Mouse (Mus musculus) right cerebral cortex, postnatal 14 days (tissue): ENCODE measurements around the gene Mindy4b-ps.

Experiments
- DNase-seq: peaks from one replicate; pipeline ENCODE4 v3.0.0; 2022

The Mindy4b-ps gene

DNA sequence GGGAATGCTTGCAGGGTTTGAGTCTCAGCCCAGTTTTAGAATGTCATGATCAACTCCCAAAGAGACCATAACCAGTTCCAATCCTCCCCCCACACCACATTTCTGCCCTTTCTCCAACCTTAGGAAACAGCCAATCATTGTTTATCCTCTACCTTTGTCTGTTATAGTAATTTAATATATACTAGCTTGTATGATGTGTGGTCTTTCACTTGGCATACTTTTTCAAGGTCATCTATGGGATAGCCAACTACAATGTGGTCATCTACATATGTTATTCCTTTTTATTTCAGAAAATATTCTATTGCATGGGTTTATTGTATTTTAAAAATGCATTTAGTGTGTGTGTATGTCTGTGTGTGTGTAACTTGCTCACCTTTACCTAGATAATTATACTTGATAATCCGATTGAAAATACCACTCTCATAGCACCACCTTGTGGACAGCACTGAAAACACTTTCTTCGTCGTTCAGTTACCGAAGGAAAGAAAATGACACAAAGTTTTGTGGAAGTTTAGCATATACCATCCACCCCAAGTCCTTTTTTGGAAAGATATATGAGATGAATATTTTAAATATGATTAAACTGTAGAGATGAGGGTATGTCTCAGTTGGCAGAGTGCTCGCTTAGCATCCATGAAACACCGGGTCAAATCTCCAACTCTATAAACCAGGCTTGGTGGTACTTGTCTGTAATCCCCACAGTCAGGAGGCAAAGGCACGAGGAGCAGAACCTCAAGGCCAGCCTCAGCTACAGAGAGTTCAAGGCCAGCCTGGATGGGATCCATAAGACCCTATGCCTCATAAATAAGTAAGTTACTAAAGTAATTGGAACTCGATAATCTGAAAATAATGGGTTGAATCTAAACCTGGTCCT is 37.7 kb downstream of the Mindy4b-ps start:
- peak; percentile 20 for DNase-seq

DNA sequence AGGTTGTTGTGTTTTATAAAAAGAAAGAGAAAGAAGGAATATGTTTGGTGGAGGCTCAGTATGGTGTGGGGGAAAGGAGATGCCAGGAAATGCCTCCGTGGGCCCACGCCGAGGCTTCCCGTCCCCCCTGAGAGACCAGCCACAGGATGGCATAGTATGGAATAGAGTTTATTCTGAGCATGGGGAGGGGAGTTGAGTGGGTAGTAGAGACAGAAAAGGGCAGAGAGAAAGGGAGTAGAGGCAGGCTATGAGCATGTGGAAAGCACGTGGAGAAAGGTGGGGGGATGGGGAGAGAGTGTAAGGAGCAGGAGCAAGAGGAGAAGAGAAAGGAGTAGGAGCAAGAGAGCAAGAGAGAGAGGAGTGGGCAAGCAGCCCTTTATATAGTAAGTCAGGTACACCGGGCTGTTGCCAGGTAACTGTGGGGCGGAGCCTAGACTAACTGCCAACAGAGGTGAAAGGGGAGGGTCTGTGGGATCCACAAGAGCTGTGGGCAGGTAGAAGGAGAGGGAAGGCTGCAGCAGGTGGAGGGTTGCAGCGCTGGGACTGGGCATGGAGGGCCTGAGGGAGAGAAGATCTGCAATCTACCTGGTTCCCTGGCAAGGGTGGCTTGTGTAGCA is 38.4 kb downstream of the Mindy4b-ps start:
- no peak for DNase-seq

DNA sequence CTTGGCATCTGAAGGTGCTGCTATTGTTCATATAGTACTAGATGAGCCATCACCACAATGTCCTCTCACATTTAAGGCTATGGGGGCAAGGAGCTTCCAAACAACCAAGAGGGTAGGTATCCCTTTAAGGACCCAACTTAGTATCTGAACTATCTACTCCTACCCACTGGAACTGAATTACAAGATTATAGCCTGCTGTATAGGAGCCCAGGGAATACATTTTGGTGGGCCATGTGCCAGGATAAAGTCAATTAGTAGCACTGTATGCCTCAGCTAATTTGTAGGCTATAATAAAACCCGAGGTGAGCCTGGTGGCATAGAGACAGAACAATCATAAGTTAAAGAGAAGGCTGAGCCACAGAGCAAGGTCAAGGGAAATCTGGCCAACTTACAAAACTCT is 65.7 kb downstream of the Mindy4b-ps start:
- no peak for DNase-seq

DNA sequence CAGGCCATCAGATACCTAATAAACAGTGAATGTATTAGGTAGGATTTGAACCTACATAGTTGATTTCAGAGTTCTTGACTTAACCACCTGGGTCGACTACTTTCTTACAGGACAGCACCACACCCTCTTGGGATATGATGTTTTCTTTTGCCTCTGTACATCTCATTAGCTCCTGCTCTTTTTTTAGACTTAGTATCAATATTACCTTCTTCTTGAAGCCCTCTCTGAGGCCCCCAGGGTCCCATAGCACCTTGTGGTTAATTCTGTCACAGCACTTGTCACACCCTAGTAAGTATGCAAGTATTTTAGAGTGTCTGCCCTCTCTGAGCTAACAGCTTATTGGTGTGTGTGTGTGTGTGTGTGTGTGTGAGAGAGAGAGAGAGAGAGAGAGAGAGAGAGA is 66.3 kb downstream of the Mindy4b-ps start:
- no peak for DNase-seq

DNA sequence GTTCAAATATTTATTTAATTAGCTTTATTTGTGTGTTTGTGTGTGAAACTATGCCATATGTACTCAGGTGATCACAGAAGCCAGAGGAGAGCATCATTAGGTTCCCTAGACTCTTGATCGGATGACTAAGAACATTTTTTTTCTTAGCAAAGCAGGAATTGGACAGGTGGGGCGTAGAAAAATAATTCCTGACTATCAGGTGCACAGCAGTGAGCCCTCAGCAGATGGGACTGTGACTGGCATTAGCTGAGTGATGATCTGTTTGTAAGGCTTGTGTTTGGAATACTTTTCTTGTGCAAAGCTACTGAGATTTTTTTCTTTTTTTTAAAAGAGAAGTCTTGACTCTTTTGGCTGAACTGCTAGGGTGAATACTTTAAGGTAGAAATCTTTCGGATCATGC is 67.8 kb downstream of the Mindy4b-ps start:
- no peak for DNase-seq

DNA sequence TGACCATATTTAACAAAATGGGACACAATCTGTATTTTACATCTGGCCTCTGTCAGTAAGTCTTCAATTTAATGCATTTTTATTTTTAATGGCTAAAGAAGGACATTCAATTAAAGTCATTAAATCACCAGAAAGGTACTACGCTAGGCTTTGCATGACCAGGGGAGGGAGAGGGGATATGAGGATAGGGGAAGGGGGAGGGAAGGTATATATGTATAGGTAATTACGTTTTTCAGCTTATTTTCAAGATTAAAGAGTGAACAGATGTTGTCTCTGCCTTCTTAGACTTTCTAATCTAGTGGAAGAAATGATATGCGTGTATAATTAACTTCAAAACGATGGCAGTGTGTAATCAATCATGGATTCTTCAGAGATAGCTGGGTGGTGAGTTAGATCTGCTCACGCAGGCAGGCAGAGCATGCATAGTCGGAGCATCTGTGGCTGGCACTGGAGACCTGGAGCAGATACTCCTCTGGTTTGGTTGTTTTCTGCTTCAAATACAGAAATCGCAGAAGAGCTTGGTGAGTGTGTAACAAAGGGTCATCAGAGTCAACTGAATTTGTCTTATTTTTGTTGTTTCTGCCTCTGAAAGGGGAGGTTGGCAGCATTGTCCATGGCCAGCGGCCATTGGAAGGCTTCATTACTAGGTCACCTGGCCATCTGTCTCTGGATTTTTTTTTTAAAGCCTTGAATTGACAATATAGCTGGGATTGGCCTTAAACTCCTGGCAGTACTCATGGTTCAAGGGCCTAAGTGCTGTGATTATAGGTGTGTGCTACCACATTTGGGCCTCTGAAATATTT is 70.1 kb downstream of the Mindy4b-ps start:
- DNase-seq, result no peak

DNA sequence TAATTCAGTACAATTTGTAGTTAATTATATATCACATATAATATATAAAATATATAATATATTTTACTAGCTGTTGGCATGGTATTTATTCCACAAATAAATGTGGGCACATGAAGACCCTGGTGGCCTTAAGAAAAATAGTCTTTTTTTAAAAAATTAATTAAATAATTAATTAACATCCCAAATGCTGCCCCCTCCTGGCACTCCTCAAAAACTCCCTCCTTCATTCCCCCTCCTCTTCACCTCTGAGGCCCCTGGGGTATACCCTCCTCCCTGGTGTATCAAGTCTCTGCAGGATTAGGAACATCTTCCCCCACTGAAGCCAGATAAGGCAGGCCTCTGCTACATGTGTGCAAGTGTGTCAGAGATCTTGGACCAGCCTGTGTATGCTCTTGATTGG is 73.4 kb downstream of the Mindy4b-ps start:
- DNase-seq, result no peak

DNA sequence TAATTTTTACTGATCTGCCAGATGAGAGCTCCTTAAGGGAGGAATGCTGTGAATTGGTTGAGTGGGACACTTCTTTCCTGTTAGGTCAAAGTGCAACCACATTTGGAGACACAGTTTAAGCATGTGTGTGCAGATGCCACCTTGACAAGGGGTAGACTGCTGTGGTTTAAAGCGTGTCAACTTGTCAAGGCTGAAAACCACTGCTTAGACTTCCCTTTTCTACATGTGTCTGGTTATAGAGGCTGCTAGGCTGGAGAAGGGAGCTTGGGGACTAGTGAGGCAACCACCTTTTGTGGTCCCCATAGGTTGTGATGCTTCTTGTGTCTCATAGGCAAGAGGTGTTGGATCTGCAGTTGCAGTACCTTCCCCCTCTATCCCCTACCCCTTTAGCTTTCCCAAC is 74.2 kb downstream of the Mindy4b-ps start:
- no peak for DNase-seq

DNA sequence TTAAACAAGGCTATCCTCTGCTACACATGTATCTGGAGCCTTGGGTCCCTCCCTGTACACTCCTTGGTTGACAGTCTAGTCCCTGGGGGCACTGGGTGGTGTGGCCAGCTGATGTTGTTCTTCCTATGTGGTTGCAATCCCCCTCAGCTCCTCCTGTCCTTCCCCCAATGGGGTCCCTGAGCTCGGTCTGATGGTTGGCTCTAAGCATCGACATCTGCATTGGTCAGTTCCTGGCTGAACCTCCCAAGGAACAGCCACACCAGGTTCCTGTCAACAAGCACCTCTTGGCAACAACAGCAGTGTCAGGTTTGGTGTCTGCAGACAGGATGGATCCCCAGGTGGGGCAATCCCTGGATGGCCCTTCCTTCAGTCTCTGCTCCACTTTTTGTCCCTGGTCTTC is 82.6 kb downstream of the Mindy4b-ps start:
- no peak for DNase-seq
